Mouse (Mus musculus): Measurements from ENCODE around the gene Atp2b4.
"Not testable (repeated sequence)": the region's sequence is repeated elsewhere in the genome, so short reads cannot be mapped to it uniquely, and the experiment has no call there.

Atp2b4 gene

DNA sequence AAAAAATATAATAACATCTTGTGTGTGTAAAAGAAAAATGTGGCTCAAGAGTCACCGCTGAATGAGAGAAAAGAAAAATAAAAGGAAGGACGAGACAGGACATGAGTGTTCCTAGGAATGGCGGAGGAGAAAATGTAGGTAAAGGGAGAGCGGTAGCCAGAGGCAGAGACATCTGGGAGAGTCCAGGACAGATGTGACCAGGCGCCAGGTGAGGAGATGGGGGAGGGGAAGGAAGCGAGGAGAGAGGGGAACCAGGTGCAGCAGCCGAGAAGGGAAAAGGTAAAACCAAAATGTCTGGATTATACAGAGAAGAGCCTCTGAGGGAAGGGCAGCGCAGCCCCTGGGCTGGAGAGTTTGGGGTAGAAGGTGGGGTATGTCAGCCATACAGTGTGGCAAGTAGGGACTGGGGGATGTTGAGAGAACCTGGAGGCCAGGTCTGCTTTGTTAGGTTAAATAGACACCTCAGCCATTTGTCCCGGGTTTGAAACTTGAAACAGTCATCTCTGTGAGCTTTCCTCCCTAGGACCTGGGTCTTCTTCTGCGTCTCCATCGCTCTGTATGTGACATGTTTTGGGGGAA is 107.2 kb downstream of the Atp2b4 start:
- no peak for DNase-seq

DNA sequence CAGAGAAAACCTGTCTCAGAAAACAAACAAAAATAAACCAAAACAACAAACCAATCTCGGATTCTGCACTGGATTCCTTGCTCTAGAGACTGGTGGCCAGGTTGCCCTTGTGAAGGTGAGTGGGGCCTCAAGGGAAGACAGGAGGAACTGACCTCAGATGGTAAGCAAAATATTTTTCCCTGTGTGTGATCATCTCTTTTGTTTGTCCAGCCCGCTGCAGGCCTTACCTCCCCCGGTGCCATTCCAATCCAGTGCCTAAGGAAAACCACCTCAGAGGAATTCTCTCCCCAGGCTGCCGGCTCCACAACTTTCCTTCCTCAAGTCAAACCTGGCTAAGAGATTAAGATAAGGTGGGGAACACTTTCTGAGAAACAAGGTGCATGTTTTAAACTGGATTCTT is 108.6 kb downstream of the Atp2b4 start:
- DNase-seq: no peak

DNA sequence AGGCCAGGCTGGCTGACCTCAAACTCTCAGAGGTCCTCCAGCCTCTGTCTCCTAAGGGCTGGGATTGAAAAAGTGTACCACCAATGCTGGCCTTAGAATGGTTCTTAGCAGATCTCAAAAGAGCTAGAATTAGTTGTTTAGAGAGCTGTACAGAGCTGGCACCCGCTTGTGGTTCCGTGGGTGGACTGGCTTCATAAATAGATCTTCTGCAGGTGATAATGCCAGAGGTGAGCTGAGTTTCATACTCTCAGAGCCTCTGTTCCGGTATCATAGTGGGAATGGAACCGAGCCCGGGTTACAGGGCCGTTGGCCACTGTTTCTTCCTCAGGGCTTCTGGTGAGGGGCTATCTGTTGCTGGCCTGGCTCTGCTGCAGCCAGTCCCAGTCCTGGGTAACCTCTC is 109.8 kb downstream of the Atp2b4 start:
- DNase-seq: no peak

DNA sequence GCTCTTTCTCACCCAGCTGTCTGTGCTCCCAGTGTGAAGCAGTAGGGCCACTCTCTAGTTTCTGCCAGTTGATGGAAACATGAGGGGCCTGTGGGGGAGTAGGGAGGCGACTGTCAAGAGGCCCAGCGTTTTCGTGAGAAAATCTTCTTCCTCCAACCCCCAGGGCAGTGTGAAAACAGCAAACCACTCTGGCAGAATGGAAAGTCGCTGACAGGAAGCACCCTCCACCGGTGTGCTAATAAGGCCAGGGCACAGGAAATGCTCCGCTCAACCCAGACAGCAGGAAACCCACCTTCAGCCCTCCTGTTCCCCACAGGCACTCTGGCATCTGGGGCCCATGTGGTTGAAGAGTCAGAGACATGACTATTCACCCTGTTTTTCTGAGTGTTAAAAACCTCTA is 110.9 kb downstream of the Atp2b4 start, which contains the start of gene Lax1:
Lax1 (minus strand) TSS at position 212 of the 400 bp plus-strand sequence.
- DNase-seq: no peak

DNA sequence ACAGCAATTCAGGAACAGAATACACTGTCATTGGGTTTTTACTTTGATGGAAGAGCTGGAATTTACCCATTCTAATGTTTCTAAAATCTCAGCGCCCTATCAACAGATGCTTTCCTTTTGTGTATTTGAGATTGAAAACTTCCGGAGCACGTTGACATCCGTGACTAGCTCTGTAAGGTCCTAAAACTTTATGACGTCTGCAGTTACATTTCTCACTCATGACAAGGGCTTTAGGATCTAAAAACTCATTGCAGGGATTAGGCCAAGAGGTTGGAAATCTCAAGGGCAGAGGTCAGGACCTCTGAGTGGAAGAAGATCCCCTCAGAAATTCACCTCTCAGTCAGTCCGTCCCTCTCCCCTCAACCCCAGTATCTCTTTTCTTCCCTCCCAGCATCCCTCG is 112.5 kb downstream of the Atp2b4 start:
- DNase-seq: no peak

DNA sequence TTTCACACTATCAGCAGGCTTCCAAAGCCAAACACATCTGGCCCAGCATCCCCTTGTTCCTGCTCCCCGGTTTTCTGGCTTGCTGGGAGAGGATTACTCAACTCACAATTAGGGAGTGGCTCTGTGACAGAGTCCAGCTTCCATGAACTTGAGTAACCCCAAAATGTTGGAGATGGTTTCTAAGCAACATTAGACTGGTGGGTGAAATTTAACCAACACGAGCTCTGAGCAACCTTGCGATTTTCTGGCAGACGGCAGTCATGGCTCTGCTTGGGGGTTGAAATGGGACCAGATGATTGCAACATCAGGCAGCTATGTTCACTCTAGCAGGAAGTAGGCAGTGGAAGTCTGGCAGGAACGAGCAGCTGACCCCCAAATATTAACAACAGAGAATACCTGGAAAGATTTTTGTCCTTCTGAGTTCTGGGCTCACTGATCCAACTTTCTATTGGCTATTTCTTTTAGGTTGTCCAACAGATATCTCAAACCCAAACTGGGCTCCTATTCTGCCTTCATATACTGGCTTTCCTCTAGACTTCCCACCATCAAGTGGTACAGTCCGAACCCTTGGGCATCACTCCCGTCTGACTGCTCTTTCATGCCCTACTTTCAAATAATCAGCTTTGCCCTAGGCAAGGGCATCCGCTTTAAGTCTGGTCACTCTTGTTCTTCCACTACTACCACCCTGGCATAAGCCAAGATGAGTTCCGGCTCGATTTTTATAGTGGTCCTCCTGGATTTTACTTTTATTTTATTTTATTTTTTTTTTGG is 114.9 kb downstream of the Atp2b4 start:
- peak; percentile 91 for DNase-seq

DNA sequence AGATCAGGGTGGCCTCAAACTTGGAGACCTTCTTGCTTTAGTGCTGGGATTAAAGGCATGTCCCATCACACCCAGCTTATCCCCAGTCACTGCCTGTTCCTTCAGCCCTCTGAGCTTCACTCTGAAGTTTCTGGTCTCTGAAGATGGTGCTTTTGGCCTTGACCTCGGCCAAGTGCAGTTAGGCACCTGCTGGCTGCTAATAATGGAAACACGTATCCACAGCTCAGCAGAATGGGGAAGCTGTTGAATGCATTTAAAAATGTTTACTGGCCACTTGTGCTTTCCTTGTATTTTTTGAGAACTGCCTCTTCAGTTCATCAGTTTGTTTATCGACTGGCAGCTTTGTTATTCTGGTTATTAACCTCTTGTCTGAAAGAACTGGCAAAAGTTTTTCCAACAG is 129.0 kb downstream of the Atp2b4 start:
- no peak for DNase-seq

DNA sequence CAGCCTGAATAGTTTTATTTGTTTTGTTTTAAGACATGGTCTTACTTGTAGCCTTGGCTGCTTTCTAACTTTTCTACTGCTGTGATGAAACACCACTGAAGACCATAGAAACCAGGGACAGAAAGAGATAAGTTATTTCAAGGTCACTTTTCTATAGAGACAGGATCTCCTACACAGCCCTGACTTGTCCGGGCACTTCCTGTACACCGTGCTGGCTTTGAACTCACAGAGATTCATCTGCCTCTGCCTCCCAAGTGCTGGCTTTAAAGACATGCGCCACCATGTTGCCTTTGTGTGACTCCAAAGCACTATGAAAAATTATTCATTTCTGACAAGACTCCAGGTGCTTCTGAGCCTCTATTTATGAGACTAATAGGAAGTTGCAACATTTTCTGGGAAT is 129.6 kb downstream of the Atp2b4 start:
- no peak for DNase-seq

DNA sequence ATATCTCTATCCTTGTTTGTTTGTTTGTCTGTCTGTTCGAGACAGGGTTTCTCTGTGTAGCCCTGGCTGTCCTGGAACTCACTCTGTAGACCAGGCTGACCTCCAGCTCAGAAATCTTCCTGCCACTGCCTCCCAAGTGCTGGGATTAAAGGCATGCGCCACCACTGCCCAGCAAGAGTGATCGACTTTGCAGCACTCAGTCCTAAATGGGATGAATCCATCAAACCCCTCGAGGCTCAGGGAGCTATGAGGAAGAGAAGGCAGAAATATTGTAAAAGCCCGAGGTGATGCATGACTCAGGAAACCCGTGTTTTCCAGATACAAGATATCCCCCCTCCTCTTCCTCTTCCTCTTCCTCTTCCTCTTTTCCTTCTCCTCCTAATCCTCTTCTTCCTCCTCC is 130.1 kb downstream of the Atp2b4 start:
- no peak for DNase-seq

DNA sequence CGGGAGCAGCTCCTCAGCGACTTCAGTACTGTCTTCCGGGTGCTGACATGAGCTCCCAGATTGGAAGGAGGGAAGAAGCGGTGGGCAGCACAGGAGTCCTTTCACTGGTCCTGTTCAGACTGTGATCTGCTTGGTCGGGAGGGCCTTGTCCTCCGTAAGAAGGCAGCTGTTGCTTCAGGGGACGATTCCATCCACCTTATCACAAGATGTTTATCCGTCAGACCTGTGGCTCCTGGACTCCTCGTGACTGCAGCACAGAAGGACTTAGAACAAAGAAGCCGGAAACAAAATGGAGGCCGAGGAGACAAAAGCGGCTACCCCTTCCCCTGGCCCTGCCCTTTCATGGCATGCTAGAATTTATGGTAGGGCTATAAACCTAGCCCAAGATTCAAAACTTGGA is 130.7 kb downstream of the Atp2b4 start:
- DNase-seq: no peak

DNA sequence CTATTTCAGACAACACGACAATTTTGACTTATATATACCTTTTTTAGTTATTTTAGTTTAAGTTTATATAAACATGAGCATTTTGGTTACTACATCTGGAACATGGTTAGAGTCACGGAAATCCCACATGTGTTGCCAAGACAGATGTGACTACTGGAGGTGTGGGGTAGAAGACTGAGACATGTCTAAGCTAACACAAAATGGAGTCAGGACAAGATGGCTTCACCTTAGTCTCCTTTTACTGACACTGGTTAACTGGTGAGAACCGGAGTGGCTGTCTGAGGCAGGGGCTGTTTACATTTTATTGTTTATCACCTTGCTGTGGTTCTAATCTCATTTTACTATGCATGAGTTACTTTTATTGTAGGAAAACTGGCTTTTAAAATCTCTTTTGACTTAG is 132.2 kb downstream of the Atp2b4 start:
- no peak for DNase-seq

DNA sequence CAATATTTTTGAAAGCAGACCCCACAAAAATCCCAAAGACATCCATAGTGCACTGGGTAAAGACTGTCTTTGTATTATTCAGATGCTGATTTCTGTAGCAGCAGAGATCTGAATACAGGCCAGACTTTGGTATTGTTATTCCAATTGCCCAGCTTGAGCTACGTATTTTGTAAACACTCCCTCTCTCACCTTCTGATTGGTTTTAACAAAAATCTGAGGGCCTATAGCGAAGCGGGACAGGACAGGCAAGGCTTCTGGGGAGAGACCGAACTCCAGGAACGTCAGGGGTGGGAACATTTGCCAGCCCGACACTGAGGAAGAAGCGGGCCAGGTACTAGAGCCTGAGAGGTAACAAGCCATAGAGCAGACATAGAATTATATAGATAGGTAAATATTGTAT is 133.1 kb downstream of the Atp2b4 start:
- DNase-seq: no peak

DNA sequence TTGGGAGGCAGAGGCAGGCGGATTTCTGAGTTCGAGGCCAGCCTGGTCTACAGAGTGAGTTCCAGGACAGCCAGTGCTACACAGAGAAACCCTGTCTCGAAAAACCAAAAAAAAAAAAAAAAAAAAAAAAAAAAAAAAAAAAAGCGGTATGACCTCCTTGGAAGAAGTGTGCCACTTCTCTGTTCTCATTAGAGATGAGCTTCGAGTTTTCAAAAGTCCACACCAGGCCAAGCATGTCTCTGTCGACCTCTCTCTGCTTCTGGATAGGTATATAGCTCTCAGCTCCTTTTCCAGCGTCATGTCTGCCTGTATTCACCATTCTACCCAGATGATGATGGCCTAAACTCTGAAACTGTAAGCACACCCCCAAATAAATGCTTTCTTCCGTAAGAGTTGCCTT is 135.1 kb downstream of the Atp2b4 start:
- not testable (repeated sequence) for DNase-seq

DNA sequence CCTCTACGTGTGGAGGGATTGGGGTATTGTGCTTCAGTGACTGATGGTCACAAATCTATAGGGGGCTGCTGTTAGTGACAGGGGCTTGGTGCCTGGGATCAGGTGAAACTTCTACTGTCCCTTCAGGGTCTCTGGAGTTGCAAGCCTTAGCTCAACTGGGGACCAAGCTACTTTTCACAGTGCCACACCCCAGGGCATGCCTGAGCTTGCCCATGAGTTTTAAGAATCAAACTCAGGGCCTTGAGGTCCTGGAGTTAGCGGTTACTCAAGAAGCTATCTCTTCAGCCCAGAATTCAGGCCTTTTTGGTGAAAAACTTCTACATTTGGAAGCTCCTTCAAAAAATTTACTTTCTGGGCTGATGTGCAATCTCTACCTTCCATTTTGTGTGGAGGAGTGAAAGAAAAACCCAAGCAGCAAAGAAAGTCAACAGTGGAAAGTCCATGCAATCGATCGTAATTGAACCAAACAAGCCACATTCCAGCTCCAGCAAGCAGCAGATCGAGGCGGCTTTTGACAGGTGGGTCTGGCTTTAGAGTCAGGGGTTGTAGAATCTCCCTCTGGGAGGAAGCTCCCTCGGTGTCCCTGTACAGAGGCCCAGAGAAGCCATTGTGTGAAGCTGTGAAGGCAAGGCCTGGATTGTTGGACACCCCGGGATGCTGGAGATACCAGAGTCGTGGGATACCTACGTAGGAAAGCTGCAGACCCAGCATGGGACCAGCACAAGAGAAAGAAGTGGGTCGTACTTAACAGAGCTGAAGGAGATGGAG is 136.5 kb downstream of the Atp2b4 start:
- no peak for DNase-seq

DNA sequence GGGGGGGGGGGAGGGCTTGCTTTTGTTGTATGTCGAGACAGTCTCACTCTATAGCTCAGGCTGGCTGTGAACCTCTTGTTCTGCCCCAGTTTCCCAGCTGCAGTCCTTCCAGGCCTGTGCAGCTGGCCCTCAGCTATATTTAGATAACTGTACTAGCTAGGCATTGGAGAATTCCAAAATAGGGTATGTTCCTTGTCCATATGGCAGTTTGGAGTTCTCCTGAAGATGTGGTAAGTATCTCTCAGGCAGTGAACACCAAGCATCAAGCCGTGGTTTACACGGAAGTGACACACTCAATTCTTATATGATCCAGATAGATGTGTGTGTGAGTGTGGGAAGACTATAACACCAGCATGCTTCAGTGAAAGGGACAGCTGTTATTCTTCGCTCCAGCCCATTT is 137.4 kb downstream of the Atp2b4 start:
- no peak for DNase-seq

DNA sequence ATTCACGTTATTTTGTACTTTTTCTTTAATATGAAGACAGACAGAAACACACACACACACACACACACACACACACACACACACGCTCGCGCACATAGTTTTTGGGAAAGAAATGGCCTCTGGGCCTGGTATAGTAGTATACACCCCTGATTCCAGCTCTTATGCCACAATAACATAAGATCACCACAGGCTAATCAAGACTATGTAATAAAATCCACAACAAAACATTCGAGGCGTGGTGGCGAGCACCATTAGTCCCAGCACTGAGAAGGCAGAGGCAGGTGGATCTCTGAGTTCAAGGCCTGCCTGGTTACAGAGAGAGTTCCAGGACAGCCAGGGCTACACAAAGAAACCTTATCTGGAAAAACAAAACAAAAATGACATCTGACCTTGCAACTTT is 137.9 kb downstream of the Atp2b4 start:
- no peak for DNase-seq

DNA sequence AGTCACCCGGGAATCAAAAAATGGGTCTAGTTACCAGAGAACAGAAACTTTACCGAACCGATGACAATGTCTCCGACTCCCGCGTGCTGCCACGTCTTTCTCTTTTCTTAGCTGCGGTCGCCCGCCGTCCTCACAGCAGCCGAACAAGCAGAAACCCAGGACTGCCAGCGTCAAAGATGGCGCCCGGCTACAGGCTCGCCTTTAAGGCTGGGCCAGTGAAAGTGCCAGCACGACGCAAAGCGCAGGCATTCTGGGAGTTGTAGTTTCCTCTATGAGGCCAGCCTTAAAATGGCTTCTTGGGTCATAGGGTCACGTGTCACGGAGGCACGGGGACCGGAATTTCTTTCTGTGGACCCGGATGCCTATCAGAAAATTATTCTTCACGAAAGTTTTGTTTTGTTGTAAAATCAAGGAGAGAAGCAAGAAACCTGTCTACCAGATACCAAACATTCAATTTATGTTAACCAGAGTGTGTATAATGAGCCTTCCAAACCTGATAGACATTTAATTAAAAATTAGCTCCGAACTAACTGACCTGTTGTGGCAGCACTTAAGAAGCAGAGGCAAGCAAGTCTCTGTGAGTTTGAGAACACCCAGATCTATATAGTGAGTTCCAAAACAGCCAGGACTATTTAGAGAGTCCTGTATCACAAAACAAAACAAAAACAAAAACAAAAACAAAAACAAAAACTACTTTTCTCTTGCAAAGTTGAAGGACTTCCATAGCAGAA is 139.5 kb downstream of the Atp2b4 start, which contains the start of gene Gm38394:
Gm38394 (minus strand) TSS at position 116 of the 731 bp plus-strand sequence.
- peak; percentile 95 for DNase-seq

DNA sequence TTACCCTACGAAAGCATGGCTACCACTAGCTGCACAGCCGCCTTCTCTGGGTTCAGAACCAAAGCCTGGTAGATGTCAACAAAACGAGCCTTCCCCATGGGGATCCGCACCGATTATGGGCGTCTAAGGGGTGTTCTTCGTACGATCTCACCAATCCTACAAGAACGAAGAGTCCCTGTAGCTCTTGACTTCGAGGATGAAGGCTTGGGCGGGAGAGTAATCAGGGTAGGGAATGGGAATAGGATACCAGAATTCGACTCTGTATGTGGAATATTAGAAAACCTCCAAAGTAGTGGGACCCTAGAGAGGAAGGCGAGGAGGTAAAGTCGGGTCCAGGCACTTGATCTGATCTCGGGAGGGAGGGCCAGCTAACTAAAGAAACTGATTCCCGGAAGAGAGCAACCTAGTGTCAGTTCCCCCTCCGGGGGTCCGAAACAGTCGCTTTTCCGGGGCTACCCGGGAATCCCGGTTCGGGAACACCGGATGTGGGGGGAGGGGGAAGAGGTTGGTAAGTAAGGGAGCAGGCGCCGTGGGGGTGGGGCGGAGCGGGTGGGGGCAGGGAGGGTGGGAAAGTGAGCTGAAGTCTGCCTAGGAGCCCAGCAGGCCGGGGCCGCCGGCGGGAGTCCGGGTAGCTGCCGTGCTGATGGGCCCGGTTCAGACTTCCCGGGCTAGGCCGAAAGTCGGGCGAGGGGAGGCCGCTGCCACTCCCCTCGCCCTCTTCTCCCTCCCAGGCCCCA is 140.2 kb downstream of the Atp2b4 start, which contains the start of gene Zbed6:
Zbed6 (minus strand) TSS at position 420 of the 737 bp plus-strand sequence.
- DNase-seq: peak; percentile 71

DNA sequence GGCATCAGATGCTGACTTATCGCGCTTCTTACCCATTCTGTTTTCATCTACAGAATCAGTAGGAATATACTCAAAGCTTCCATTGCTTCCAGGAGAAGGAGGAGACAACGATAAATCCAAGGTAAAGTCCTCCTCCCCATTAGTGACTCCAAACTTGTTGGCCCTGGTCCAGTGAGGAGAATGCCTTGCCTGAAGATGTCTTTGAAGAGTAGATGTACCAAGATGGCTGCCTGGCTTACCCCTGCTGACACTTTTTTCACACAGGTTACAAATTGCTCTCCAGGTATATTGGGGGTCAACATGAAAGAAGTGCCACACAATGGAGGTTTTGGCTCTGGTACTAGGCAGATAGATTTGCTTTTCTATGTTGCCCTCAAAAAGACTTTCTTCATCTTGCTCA is 142.0 kb downstream of the Atp2b4 start:
- DNase-seq: no peak

DNA sequence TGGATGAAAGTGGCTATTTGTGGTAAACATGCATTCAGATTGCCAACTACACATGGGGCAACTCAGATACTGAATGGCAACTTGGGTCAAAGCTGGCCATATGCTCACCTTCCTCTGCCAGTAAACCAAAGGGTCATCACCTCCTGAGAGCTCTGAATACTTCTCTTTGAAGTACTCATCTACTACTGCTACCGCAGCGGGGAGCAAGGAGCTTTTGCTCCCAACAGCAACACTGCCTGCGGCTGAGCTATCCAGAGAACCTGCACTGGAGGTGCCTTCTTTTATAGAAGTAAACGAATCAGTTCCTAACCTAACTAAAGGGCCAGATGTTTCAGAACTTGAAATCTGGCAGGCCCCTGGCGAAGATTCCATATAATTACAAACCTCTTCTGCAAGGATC is 144.0 kb downstream of the Atp2b4 start:
- no peak for DNase-seq

DNA sequence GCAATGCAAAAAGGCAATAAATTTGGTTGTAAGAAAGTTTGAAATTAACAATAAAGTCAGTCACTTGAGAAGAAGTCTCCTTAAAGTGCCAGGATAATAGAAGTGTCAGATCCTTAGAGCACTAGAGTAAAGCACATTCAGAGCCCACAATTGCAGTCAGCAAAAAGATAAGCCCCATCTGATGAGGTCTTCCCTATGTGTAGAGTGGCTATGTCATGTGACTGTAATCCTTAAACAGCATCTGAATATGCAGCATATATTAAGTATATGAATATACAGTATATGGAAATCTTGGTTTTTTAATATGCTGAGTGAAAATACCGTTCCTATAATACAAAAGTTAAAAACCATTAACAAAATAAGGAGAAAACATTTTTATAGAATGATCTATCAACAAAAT is 147.8 kb downstream of the Atp2b4 start:
- DNase-seq: no peak

DNA sequence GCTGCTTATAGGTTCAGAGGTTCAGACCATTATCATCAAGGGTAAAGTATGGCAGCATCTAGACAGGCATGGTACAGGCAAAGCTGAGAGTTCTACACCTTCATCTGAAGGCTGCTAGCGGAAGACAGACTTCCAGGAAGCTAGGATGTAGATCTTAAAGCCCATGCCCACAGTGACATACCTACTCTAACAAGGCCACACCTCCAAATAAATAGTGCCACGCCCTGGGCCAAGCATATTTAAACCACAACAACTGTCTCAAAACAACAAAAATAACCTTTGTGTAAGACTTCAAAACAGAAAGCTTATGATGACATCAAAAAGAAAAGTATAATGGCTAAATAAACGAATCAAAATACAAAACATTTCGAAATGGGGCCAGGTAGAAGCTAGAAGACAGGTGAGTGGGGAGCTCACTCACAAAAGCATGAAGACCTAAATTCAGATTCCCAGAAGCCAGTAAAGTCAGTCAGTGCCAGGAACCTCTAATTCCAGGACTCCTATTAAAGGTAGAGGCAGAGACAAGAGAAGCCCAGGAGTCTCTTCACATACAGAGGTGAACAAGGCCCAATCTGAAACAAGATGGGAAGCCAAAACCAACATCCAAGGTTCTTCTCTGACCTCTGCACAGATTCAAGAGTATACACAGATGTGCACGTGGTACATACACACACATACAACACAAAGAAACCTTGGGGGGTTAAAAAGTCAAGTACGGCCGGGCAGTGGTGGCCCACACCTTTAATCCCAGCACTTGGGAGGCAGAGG is 150.4 kb downstream of the Atp2b4 start:
- no peak for DNase-seq
